Mouse (Mus musculus) ES-E14 (cell line): Measurements from ENCODE around the gene Gpm6a. TPM values are rescaled to one million over a fixed set of nuclear protein-coding genes. Genes with fewer than 3 reads are reported as not detected.
"Not testable (repeated sequence)": the region's sequence is repeated elsewhere in the genome, so short reads cannot be mapped to it uniquely, and the experiment has no call there.

Experiments
- DNase-seq: peaks from one replicate; pipeline ENCODE4 v3.0.0-alpha.2; 2013; ENCODE audit warnings: low read depth, low spot score
- H3K27ac ChIP-seq: 2 replicates; pipeline ENCODE4 v1.5.1; 2012; ENCODE audit warnings: low read depth, mild to moderate bottlenecking, low read length, moderate library complexity, mixed read lengths; ENCODE audit not compliant: poor library complexity, insufficient read depth, severe bottlenecking
- H3K36me3 ChIP-seq: 2 replicates; pipeline ENCODE4 v1.6.1; 2012; ENCODE audit warnings: mild to moderate bottlenecking, low read length, moderate library complexity, mixed read lengths; ENCODE audit not compliant: control insufficient read depth, poor library complexity, insufficient read depth, severe bottlenecking
- H3K4me1 ChIP-seq, 2 experiments: fragments of 150-350 bp in 1 of 2; sonication (generic) in 1 of 2; 2 replicates each; pipeline ENCODE4 v1.6.1; 2012; ENCODE audit warnings: low read length in 2 of 2, mild to moderate bottlenecking in 1 of 2, mixed read lengths in 1 of 2; ENCODE audit not compliant: control insufficient read depth in 2 of 2, insufficient read depth in 2 of 2, poor library complexity in 1 of 2
- H3K4me3 ChIP-seq, 2 experiments: fragments of 150-350 bp in 1 of 2; sonication (generic) in 1 of 2; 2 replicates each; pipeline ENCODE4 v1.5.1; 2012; ENCODE audit warnings: low read length in 2 of 2, low read depth in 1 of 2, mild to moderate bottlenecking in 1 of 2, mixed read lengths in 1 of 2; ENCODE audit not compliant: insufficient read depth in 1 of 2, poor library complexity in 1 of 2, severe bottlenecking in 1 of 2
- H3K9ac ChIP-seq: 2 replicates; pipeline ENCODE4 v1.6.1; 2012; ENCODE audit warnings: low read depth, mild to moderate bottlenecking, low read length, mixed read lengths; ENCODE audit not compliant: poor library complexity, insufficient read depth, severe bottlenecking
- H3K9me3 ChIP-seq: fragments of 150-350 bp; sonication (generic); 2 replicates; pipeline ENCODE4 v1.6.1; 2012; ENCODE audit warnings: low read depth, mild to moderate bottlenecking, low read length; ENCODE audit not compliant: control insufficient read depth, insufficient read depth
- CHD2 ChIP-seq: IDR thresholded peaks from 2 replicates; pipeline ENCODE4 v1.6.1; 2014; ENCODE audit warnings: mild to moderate bottlenecking, low read depth, low read length, inconsistent platforms
- HCFC1 ChIP-seq: IDR thresholded peaks from 2 replicates; pipeline ENCODE4 v1.6.1; 2012; ENCODE audit warnings: low read length, inconsistent platforms, borderline replicate concordance; ENCODE audit not compliant: insufficient read depth
- MAFK ChIP-seq: IDR thresholded peaks from 2 replicates; pipeline ENCODE4 v1.6.1; 2014; ENCODE audit warnings: mild to moderate bottlenecking, low read depth, low read length, inconsistent platforms; ENCODE audit not compliant: insufficient read depth
- ZC3H11A ChIP-seq: IDR thresholded peaks from 2 replicates; pipeline ENCODE4 v1.6.1; 2012; ENCODE audit warnings: low read depth, mild to moderate bottlenecking, inconsistent platforms, low read length, borderline replicate concordance
- ZNF384 ChIP-seq: IDR thresholded peaks from 2 replicates; pipeline ENCODE4 v1.6.1; 2012; ENCODE audit warnings: low read depth, low read length, inconsistent platforms
- in situ Hi-C, 2 experiments: fragments of 600-800 bp; cut with MboI; formaldehyde crosslinking; loops; one replicate each; pipeline ENCODE4 v1.15.1; 2025; ENCODE audit warnings: low sequenced_read_pairs in 2 of 2, inconsistent platforms in 1 of 2; ENCODE audit not compliant: unreplicated experiment in 2 of 2
- total RNA-seq: library from RNA; depleted of rRNA; stranded (reverse); fragments of 300-350 nt; gene quantifications from 2 replicates; pipeline ENCODE4 v1.2.3, GENCODE M21; 2012

Gpm6a gene
- total RNA-seq, 1 experiment: 0.85 TPM

DNA sequence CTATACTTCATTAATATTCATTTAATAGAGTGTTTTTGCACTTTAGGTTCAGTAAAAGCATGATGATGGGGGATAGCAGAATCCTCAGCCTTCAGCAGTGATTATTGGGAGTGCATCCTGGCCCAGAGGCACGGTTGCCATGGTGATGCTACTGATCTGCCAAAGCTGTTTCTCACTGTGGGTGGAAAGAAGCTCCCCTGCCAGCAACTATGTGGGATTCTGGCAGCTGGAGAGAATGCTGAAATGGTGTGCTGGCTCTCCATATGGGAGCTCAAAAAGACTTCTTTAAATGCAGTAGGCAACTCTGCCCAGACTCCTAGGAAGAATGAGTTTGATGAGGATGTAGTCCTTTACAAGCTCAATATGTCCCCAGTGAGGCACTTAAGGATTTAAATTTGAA is 79.7 kb downstream of the Gpm6a start:
- no peak overlapping the region for H3K27ac ChIP-seq
- TF ChIP-seq MAFK (no peak), ZNF384 (no peak), HCFC1 (no peak), ZC3H11A (no peak), CHD2 (no peak)
- DNase-seq: no peak
- in situ Hi-C loops: no loop called here
- H3K9me3 ChIP-seq: no peaks in the 10 kb centered on the region
- H3K4me1 ChIP-seq: no peaks in the 10 kb centered on the region
- no peak overlapping the region for H3K9ac ChIP-seq
- no peak overlapping the region for H3K4me3 ChIP-seq
- no peaks in the 10 kb centered on the region for H3K36me3 ChIP-seq

DNA sequence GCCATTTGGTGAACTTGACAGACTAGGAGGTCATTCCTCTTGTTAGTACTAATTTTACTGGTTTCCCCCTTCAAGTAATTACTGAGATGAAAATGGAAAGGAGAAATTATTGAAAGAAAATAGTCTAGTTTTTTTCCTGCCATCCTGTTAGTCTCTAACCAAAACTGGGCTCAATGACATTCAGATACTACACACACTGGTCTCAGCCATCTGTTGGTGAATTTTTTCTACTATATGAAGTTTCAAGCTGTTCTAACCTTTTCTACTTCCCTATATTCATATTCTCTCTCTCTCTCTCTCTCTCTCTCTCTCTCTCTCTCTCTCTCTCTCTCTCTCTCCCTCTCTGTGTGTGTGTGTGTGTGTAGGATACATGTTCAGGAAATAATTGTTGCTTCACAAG is 80.8 kb downstream of the Gpm6a start:
- DNase-seq: no peak
- no peak overlapping the region for H3K27ac ChIP-seq
- H3K36me3 ChIP-seq: no peaks in the 10 kb centered on the region
- no peaks in the 10 kb centered on the region for H3K4me1 ChIP-seq
- H3K9ac ChIP-seq: no peak overlapping the region
- no peak for TF ChIP-seq HCFC1
- TF ChIP-seq ZNF384: no peak
- no peak for TF ChIP-seq ZC3H11A
- no peak for TF ChIP-seq CHD2
- no peak for TF ChIP-seq MAFK
- no peak overlapping the region for H3K4me3 ChIP-seq
- in situ Hi-C loops: no loop called here
- no peaks in the 10 kb centered on the region for H3K9me3 ChIP-seq

DNA sequence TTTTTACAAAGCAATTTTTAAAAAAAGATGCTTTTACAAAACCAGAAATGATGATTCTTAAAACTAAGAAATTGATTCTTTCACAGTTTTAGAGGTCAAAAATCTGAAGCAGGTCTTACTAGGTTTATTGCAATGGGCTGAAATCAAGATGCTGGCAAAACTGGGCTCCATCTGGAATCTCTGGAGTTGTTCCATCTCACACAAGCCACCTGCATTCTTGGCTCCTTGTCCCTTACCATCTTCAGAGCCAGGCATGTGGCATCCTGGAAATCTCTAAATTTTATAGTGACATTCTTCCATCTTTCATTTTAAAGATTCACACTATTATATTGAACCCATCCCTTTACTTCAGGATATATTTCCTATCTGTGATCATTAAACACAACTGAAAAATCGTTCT is 88.3 kb downstream of the Gpm6a start:
- DNase-seq: no peak
- no peak overlapping the region for H3K27ac ChIP-seq
- no peaks in the 10 kb centered on the region for H3K4me1 ChIP-seq
- no peaks in the 10 kb centered on the region for H3K36me3 ChIP-seq
- H3K9ac ChIP-seq: no peak overlapping the region
- in situ Hi-C loops: no loop called here
- no peaks in the 10 kb centered on the region for H3K9me3 ChIP-seq
- H3K4me3 ChIP-seq: no peak overlapping the region
- TF ChIP-seq ZC3H11A (no peak), MAFK (no peak), ZNF384 (no peak), CHD2 (no peak), HCFC1 (no peak)

DNA sequence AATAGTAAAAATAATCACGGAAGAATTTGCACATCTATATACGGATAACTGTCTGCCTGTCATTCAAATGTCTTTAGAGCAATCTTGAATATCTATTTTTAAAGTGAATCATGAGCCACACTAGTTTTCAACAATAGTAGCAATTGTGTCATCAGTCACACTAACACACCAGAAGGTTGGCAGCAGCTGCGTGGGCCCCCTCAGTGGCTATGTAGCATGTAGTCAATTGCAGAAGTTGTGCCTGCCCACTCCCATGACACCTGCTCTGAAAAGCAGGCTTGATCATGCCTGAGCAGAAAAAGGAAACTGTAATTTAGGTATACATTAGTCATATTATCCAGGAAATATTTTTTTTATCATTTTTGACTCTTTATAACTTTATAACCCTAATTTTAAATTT is 93.8 kb downstream of the Gpm6a start:
- no peaks in the 10 kb centered on the region for H3K9me3 ChIP-seq
- H3K9ac ChIP-seq: no peak overlapping the region
- DNase-seq: no peak
- in situ Hi-C loops: no loop called here
- no peak overlapping the region for H3K4me3 ChIP-seq
- TF ChIP-seq HCFC1 (no peak), CHD2 (no peak), MAFK (no peak), ZC3H11A (no peak), ZNF384 (no peak)
- no peaks in the 10 kb centered on the region for H3K36me3 ChIP-seq
- no peak overlapping the region for H3K27ac ChIP-seq
- no peaks in the 10 kb centered on the region for H3K4me1 ChIP-seq

DNA sequence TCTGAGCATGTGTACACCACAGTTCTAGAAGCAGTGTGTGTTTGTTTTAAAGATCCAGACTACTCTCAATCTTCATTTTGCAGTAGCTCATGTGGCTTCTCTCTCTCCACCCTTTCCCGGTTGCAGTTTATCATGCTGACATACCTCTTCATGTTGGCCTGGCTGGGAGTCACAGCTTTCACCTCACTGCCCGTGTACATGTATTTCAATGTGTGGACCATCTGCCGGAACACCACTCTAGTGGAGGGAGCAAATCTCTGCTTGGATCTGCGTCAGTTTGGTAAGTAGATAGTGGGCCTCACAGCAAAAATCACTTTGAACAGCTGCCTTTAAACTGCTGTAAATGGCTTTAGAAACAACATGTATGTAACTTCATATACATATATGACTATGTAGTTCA is 95.3 kb downstream of the Gpm6a start:
- H3K9me3 ChIP-seq: no peaks in the 10 kb centered on the region
- no peak for TF ChIP-seq CHD2
- TF ChIP-seq ZC3H11A: no peak
- TF ChIP-seq MAFK: no peak
- no peak for TF ChIP-seq ZNF384
- TF ChIP-seq HCFC1: no peak
- H3K4me1 ChIP-seq: no peaks in the 10 kb centered on the region
- no peak overlapping the region for H3K4me3 ChIP-seq
- H3K9ac ChIP-seq: no peak overlapping the region
- DNase-seq: no peak
- no peak overlapping the region for H3K27ac ChIP-seq
- H3K36me3 ChIP-seq: no peaks in the 10 kb centered on the region
- in situ Hi-C loops: no loop called here

DNA sequence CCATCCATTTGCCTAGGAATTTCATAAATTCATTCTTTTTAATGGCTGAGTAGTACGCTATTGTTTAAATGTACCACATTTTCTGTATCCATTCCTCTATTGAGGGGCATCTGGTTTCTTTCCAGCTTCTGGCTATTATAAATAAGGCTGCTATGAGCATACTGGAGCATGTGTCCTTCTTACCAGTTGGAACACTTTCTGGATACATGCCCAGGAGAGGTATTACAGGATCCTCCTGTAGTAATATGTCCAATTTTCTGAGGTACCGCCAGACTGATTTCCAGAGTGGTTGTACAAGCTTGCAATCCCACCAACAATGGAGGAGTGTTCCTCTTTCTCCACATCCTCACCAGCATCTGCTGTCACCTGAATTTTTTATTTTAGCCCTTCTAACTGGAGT is 114.2 kb downstream of the Gpm6a start:
- H3K4me3 ChIP-seq, H3K9ac ChIP-seq, DNase-seq, in situ Hi-C loops, H3K36me3 ChIP-seq, H3K9me3 ChIP-seq, H3K27ac ChIP-seq, H3K4me1 ChIP-seq: not testable (repeated sequence)
